Mouse (Mus musculus) hindbrain, embryonic 13.5 days (tissue): ENCODE measurements around the gene Dcaf8. TPM values are rescaled to one million over a fixed set of nuclear protein-coding genes. Genes with fewer than 3 reads are reported as not detected.

Source experiments
- ATAC-seq: fragments of 200-750 bp; cut with Nextera tagmentation; 2 replicates; pipeline ENCODE4 v1.8.0; 2017; ENCODE audit warnings: moderate TSS enrichment; ENCODE audit not compliant: low FRiP score
- H3K27ac ChIP-seq: fragments of 300-500 bp; sonication (generic); 2 replicates; pipeline ENCODE4 v1.5.1; 2015; ENCODE audit warnings: inconsistent platforms, mild to moderate bottlenecking, moderate library complexity
- H3K27me3 ChIP-seq: fragments of 300-500 bp; sonication (generic); 2 replicates; pipeline ENCODE4 v1.6.1; 2015; ENCODE audit warnings: mild to moderate bottlenecking, inconsistent platforms
- H3K36me3 ChIP-seq: fragments of 300-500 bp; sonication (generic); 2 replicates; pipeline ENCODE4 v1.6.1; 2015; ENCODE audit warnings: mild to moderate bottlenecking, inconsistent platforms
- H3K4me1 ChIP-seq: fragments of 300-500 bp; sonication (generic); replicated peaks from 2 replicates; pipeline ENCODE4 v1.6.1; 2015; ENCODE audit warnings: inconsistent platforms
- H3K4me2 ChIP-seq: fragments of 300-500 bp; sonication (generic); 2 replicates; pipeline ENCODE4 v1.6.1; 2015; ENCODE audit warnings: inconsistent platforms, mild to moderate bottlenecking, moderate library complexity
- H3K4me3 ChIP-seq: fragments of 300-500 bp; sonication (generic); 2 replicates; pipeline ENCODE4 v1.5.1; 2015; ENCODE audit warnings: mild to moderate bottlenecking, inconsistent platforms
- H3K9ac ChIP-seq: fragments of 300-500 bp; sonication (generic); 2 replicates; pipeline ENCODE4 v1.6.1; 2015; ENCODE audit warnings: mild to moderate bottlenecking, inconsistent platforms
- H3K9me3 ChIP-seq: fragments of 300-500 bp; sonication (generic); 2 replicates; pipeline ENCODE4 v1.6.1; 2016; ENCODE audit warnings: inconsistent platforms
- WGBS: fragments of 180-500 bp; shearing (Covaris S2); methylation state at CpG from one replicate; pipeline ENCODE4 v1.1.7; 2015; 5-methylcytosine and 5-hydroxymethylcytosine counted together
- polyA plus RNA-seq: library from polyadenylated mRNA; unstranded; fragments of >200 nt; fragmentation: Nextera tagmentation; extraction: Ambion mirVana; gene quantifications from 2 replicates; pipeline ENCODE4 v1.2.1, GENCODE M21; 2015

Dcaf8 gene
- polyA plus RNA-seq, result 100 and 107 TPM in 2 replicates

DNA sequence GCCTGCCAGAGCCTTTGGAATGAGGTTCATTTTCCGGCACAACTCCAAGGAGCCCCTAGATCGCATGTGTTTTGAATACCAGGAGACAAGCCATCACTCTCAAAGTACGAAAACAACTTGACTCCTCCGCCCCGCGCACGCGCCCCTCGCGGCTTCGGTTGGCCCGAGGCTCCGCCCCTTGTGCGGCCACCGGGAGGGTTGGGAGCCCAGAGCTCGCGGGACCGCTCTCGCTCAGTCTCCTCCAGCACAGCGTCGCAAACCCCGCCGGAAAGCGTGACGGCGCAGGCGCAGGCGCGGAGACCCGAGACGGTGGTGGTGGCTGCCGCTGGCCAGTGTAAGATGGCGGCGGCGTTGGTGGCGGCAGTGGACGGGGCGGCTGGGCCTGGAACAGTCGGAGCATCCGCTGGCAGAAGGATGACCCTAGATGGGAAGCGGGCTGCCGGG lies at the start of gene Dcaf8:
TSS of gene Dcaf8 (plus strand) at position 250 of the 444 bp plus-strand sequence.
- peak within 1 kb of the TSS; percentile 94 for H3K9ac ChIP-seq
- peaks cover 24% of the 10 kb centered on the region for H3K36me3 ChIP-seq
- peaks cover 30% of the 10 kb centered on the region for H3K4me1 ChIP-seq
- peak within 1 kb of the TSS; percentile 66 for H3K4me2 ChIP-seq
- peak; percentile 99 for ATAC-seq
- under 1% methylated on average over 42 of the region's 42 CpGs for WGBS
- H3K27ac ChIP-seq, result peak within 1 kb of the TSS; percentile 96
- no peaks in the 10 kb centered on the region for H3K27me3 ChIP-seq
- peak within 1 kb of the TSS; percentile 92 for H3K4me3 ChIP-seq
- no peaks in the 10 kb centered on the region for H3K9me3 ChIP-seq

DNA sequence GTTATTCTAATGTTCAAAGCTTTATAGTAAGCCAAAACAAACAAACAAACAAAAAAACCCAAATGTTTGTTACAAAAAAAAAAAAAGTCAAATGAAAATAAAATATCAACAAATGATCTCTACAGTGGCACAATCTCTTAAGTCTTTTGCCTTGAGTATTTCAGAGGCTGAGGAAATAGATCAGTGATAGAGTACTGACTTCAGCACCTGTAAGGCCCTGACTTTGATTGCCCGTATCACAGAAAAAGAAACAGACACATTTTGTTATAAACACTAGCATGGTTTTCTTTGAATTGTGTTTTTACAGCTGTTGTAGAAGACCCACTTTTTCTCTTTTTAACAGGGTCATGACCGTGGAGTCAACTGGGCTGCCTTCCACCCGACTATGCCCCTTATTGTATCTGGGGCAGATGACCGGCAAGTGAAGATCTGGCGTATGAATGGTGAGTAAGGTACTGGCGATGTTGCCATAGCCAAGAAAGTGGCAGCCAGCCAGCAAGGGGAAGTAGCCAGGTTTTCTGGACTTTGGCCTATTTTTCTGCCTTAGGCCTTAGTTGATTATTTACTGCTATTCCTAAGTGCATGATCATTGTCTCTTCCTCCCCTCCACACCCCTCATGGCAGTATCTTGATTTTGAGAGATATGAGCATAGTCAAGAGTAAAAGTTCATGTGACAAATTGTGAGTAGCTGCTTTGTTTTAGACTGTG lies 48.4 kb upstream of the Dcaf8 start:
- no peak overlapping the region for H3K4me2 ChIP-seq
- 81% methylated on average over 6 of the region's 6 CpGs for WGBS
- no peak overlapping the region for H3K9ac ChIP-seq
- ATAC-seq, result no peak
- H3K27ac ChIP-seq, result no peak overlapping the region
- H3K9me3 ChIP-seq, result no peaks in the 10 kb centered on the region
- no peak overlapping the region for H3K4me3 ChIP-seq
- H3K36me3 ChIP-seq, result peaks cover 75% of the 10 kb centered on the region
- H3K27me3 ChIP-seq, result no peaks in the 10 kb centered on the region
- H3K4me1 ChIP-seq, result no peaks in the 10 kb centered on the region; the same call in 1 of the 2 replicates

DNA sequence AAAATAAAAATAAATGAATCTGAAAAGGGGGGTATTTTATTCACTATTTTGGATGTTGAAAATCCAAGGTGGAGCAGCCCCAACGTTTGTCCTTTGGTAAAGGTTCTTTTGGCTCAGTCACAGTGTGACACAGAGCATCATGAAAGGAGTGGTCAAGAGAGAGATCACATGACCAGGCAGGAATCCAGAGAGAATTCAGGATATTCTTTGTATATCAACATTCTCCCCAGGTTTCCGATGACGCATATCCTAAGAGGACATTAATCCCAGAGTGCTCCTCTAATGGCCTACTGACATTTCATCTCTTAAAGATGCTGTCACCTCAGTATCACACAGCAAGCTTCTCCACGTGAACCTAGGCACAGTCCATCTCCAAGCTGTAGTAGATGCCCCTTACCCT lies 44.3 kb upstream of the Dcaf8 start:
- peaks cover 88% of the 10 kb centered on the region for H3K36me3 ChIP-seq

DNA sequence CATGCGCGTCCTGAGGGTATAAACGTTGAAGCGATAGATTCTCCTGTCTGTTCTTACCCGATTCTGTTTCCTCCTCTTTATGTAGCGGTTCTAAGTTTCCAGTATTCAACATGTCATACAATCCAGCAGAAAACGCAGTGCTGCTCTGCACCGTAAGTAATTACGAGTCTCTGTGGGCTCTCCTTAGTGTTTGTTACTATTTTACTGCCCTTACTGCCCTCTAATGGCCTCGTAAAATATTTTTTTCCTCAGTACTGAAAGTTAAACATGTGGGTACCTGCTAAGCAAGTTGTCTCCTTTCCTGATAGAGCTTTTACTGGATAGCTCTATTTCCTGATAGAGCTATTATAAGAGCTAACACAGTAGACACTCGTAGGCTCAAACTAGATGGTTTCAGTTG lies 42.8 kb upstream of the Dcaf8 start:
- peaks cover 93% of the 10 kb centered on the region for H3K36me3 ChIP-seq
- H3K9ac ChIP-seq, result no peak overlapping the region
- no peaks in the 10 kb centered on the region for H3K4me1 ChIP-seq
- H3K4me3 ChIP-seq, result no peak overlapping the region
- no peak for ATAC-seq
- no peak overlapping the region for H3K4me2 ChIP-seq
- H3K9me3 ChIP-seq, result no peaks in the 10 kb centered on the region
- no peaks in the 10 kb centered on the region for H3K27me3 ChIP-seq
- WGBS, result 81% methylated on average over 11 of the region's 11 CpGs
- no peak overlapping the region for H3K27ac ChIP-seq

More for the DNA sequence above, 44.3 kb upstream of the Dcaf8 start:
- WGBS, result 88% methylated on average over 4 of the region's 4 CpGs
- Histone ChIP-seq H3K4me1 (no peaks in the 10 kb centered on the region), H3K27ac (no peak overlapping the region), H3K9ac (no peak overlapping the region), H3K4me3 (no peak overlapping the region), H3K4me2 (no peak overlapping the region), H3K27me3 (no peaks in the 10 kb centered on the region), H3K9me3 (no peaks in the 10 kb centered on the region)
- no peak for ATAC-seq

DNA sequence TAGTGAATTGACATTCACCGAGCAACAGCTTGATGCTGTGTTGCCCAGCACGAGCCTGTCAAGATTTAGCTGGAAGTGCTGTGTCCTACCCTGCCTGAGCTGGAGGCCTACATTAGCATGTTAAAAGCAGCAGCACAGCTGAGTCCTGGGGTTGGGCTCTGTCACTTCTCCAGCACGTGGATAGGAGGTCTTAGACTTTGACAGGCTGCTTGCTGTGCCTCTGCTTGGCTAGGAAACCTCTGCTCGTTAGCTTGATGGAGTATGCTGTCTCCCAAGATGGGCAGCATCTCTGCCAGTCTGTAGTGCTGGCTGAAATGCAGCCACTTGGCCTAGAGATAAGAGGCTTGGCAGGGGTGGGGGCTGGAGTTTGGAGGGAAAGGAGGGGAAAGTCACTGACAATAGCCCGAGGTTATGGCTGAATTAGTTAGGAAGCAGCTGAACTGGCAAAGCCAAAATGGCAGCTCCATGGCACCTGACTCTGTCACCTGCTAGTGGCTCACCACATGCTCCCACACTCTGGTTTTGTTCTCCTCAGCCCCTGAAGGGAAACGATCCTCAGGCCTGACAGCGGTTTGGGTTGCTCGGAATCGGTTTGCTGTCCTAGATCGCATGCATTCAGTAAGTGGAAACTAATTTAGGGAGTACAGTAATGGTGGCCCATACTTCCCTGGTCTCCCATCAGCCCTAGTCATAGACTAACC lies 40.0 kb upstream of the Dcaf8 start:
- Histone ChIP-seq H3K27ac (no peak overlapping the region), H3K27me3 (no peaks in the 10 kb centered on the region), H3K36me3 (peaks cover 97% of the 10 kb centered on the region), H3K4me3 (no peak overlapping the region), H3K4me1 (no peaks in the 10 kb centered on the region), H3K9ac (no peak overlapping the region), H3K4me2 (no peak overlapping the region), H3K9me3 (no peaks in the 10 kb centered on the region)
- WGBS, result 60% methylated on average over 10 of the region's 10 CpGs
- ATAC-seq, result peak; percentile 82; the same call in 1 of the 2 replicates

DNA sequence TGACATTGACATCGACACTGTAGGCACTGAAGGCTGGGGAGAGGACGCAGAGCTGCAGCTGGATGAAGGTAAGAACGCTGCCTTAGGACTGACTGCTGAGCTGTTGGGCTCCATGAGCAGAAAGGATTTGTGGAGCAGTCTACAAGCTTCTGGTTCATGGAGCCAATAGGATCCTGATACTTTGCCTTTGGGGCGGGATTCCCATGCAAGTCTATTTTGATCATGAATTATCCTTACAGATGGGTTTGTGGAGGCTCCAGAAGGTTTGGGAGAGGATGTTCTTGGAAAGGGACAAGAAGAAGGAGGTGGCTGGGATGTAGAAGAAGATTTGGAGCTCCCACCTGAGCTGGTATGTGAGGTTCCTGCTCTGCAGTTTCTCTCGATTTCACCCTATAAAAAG lies 30.9 kb upstream of the Dcaf8 start:
- Histone ChIP-seq H3K4me2 (no peak overlapping the region), H3K27ac (no peak overlapping the region), H3K36me3 (peaks cover 98% of the 10 kb centered on the region), H3K4me3 (no peak overlapping the region), H3K9me3 (no peaks in the 10 kb centered on the region), H3K9ac (no peak overlapping the region), H3K27me3 (no peaks in the 10 kb centered on the region), H3K4me1 (no peaks in the 10 kb centered on the region)
- 91% methylated on average over 5 of the region's 5 CpGs for WGBS
- no peak for ATAC-seq

DNA sequence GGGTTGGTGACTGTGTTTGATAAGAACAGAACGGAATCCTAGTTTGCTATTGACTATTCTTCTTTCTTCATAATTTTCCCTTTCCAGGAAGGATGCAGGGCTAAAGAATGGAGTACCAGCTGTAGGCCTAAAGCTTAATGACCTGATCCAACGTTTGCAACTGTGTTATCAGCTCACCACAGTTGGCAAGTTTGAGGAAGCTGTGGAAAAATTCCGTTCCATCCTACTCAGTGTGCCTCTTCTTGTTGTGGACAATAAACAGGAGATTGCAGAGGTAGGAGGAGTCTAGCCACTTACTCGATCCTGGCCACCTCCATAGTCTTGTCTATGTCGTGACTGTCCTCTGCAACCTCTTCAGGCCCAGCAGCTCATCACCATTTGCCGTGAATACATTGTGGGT lies 28.8 kb upstream of the Dcaf8 start:
- ATAC-seq, result no peak
- H3K4me1 ChIP-seq, result no peaks in the 10 kb centered on the region
- H3K27ac ChIP-seq, result no peak overlapping the region

DNA sequence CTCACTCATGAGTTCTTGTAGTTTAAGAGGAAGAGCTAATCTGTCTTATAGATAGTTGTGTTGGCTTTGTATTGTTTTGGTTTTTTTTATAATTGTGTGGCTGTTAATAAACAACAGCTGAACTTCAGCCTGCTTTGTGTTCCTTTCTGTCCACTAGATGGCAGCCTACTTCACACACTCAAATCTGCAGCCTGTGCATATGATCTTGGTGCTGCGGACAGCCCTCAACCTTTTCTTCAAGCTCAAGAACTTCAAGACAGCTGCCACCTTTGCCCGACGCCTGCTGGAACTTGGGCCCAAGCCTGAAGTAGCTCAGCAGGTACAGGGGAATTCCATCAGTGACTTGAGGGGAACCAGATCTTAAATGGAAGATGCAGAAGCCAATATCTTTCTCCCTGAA lies 28.2 kb upstream of the Dcaf8 start:
- 42% methylated on average over 3 of the region's 3 CpGs for WGBS
- Histone ChIP-seq H3K9me3 (no peaks in the 10 kb centered on the region), H3K4me3 (no peak overlapping the region), H3K4me2 (no peak overlapping the region), H3K27me3 (no peaks in the 10 kb centered on the region), H3K4me1 (no peaks in the 10 kb centered on the region), H3K9ac (no peak overlapping the region), H3K27ac (no peak overlapping the region), H3K36me3 (peaks cover 88% of the 10 kb centered on the region)
- ATAC-seq, result peak; percentile 48; the same call in 1 of the 2 replicates

More for the DNA sequence above, 28.8 kb upstream of the Dcaf8 start:
- H3K27me3 ChIP-seq, result no peaks in the 10 kb centered on the region
- H3K9ac ChIP-seq, result no peak overlapping the region
- no peaks in the 10 kb centered on the region for H3K9me3 ChIP-seq
- 89% methylated on average over 6 of the region's 6 CpGs for WGBS
- peaks cover 94% of the 10 kb centered on the region for H3K36me3 ChIP-seq
- no peak overlapping the region for H3K4me2 ChIP-seq
- no peak overlapping the region for H3K4me3 ChIP-seq

DNA sequence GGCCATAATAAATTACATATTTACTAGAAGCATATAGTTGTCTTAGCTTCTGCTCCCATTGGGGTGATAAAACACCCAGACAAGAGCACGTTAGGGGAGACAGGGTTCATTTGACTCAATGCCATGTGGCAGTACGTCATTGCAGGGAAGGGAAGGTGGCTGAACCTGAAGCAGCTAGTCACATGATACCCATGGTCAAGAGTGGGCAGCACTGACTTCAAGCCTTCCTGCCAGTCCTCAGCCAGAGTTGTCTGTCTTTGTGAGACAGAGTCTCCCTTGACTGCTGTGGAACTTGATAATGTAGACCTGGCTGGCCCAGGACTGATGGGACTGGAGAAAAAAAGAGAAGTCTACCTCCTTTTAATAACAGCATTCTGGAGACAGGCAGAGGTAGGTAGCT lies 25.2 kb upstream of the Dcaf8 start:
- no peaks in the 10 kb centered on the region for H3K27me3 ChIP-seq
- H3K9ac ChIP-seq, result no peak overlapping the region
- peaks cover 58% of the 10 kb centered on the region for H3K36me3 ChIP-seq
- no peaks in the 10 kb centered on the region for H3K9me3 ChIP-seq
- WGBS, result 84% methylated on average over 2 of the region's 2 CpGs
- H3K4me2 ChIP-seq, result no peak overlapping the region
- no peak for ATAC-seq
- H3K27ac ChIP-seq, result no peak overlapping the region
- H3K4me3 ChIP-seq, result no peak overlapping the region
- peaks cover 12% of the 10 kb centered on the region for H3K4me1 ChIP-seq

DNA sequence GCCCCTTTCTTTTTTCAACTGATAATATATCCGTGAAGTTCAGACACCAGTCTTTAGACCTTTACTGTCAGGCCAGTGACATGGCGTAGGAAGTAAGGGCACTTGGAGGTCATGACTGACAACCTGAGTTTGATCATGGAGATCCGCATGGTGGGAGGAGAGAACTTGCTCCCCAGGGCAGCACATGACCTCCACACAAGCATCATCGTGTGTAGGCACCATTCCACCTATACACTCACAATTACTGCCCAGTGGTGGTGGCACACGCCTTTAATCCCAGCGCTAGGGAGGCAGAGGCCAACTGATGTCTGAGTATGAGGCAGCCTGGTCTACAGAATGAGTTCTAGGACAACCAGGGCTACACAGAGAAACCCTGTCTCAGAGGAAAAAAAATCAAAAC lies 23.3 kb upstream of the Dcaf8 start:
- Histone ChIP-seq H3K9me3 (no peaks in the 10 kb centered on the region), H3K36me3 (peaks cover 51% of the 10 kb centered on the region), H3K4me3 (no peak overlapping the region), H3K4me2 (no peak overlapping the region), H3K27me3 (no peaks in the 10 kb centered on the region), H3K4me1 (peaks cover 22% of the 10 kb centered on the region), H3K9ac (no peak overlapping the region), H3K27ac (no peak overlapping the region)
- ATAC-seq, result no peak
- WGBS, result 80% methylated on average over 6 of the region's 6 CpGs

DNA sequence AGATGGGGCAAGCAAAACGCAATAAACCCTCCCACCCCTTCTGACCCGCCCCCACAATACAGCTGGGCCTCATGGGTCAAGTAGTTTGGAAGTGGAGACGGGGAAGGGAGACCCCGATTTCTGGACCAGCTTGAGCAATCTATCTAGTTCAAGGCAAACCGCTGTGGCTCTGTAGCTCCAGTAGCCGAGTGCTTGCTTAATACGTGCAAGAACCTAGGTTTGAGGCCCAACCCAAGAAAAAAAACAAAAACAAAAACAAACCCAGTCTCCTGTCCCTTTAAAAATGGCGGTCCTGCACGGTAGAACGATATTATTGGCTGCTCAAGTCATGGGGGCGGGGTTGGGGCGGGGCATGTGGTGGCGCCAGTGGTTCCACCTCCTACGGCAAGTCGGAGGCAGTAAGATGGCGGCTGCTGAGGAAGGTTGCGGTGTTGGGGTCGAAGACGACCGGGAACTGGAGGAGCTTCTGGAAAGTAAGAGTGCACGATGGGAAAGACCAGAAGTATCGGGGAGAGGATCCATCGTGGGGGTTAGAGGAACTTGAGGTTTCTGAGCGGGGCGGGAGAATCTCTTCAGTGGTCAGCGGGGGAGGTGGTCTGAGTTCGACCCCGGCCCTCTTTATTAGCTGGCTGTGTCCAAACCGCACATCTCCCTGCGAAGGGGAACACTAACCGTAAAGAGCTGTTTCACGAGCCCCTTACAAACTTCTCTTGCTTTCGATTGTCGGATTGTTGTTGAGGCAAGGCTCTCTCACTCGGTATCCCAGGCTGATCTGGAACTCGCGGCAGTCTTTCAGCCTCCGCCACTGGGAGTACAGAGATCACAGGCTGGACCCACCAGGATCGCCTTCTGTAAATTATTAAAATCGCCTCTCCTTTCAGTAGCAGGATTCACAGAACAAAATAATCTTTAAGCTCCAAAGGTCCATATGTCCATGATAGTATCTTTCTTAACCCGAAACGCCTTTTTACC lies 21.2 kb upstream of the Dcaf8 start, which contains the start of gene Pex19:
TSS of gene Pex19 (plus strand) at position 380 of the 972 bp plus-strand sequence.
- H3K9me3 ChIP-seq, result no peaks in the 10 kb centered on the region
- H3K4me3 ChIP-seq, result peak within 1 kb of the TSS; percentile 81
- peak within 1 kb of the TSS; percentile 89 for H3K9ac ChIP-seq
- peak within 1 kb of the TSS; percentile 77 for H3K4me2 ChIP-seq
- H3K27me3 ChIP-seq, result no peaks in the 10 kb centered on the region
- 1% methylated on average over 42 of the region's 42 CpGs for WGBS
- peak; percentile 97 for ATAC-seq
- H3K4me1 ChIP-seq, result peaks cover 22% of the 10 kb centered on the region
- H3K36me3 ChIP-seq, result peaks cover 51% of the 10 kb centered on the region
- peak within 1 kb of the TSS; percentile 64 for H3K27ac ChIP-seq

DNA sequence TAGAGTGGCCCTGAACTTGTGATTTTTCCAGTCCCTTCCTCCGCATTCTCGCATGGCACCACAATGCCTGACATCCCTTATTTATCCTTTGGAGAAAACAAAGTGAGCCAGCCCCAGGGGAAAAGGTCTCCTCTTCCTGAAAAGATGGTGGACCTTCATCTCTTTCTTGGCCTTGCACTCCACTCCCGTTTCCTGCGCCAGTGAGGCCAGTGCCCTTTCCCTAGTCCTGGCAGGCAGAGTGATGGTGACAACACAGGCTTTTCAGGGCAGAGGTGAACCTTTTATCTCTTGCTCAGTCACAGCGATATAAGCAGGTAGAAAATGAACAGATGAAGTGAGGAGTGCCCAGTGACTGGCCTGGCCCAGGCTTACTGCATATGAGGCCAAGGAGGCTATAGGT lies 20.4 kb upstream of the Dcaf8 start:
- Histone ChIP-seq H3K4me2 (peak overlapping the region; percentile 77), H3K9me3 (no peaks in the 10 kb centered on the region), H3K4me3 (peak overlapping the region; percentile 81), H3K27ac (no peak overlapping the region), H3K36me3 (peaks cover 51% of the 10 kb centered on the region), H3K4me1 (peaks cover 22% of the 10 kb centered on the region), H3K9ac (peak overlapping the region; percentile 89), H3K27me3 (no peaks in the 10 kb centered on the region)
- WGBS, result 53% methylated on average over 5 of the region's 5 CpGs
- ATAC-seq, result no peak
